ENCODE assay signal across 8 mouse cellular contexts in genomic region chr16:49857504-49858160, GRCm38 (mm10). TPM values are rescaled to one million over a fixed set of nuclear protein-coding genes. Genes with fewer than 3 reads are reported as not detected.
DNase-seq lines count a peak whose midpoint lies in the region; TF ChIP-seq lines count a peak whose summit lies in the region.

No protein-coding gene starts in this region.

- H3K36me3 ChIP-seq in C2C12 (ENCODE audit: control insufficient read depth, insufficient read depth), result no peaks in the 10 kb centered on the region
- H3K36me3 ChIP-seq in forebrain, embryonic 10.5 days (replicated peaks), result peaks cover 9% of the 10 kb centered on the region
- H3K36me3 ChIP-seq in midbrain, embryonic 10.5 days, result peaks cover 7% of the 10 kb centered on the region

- H3ac ChIP-seq in C2C12 (ENCODE audit: control insufficient read depth, insufficient read length, low read depth), result peak overlapping the region; percentile 24

- peak; percentile 38 to 84 for DNase-seq in adrenal gland, adult (ENCODE audit: inconsistent age in 2 of 2, low spot score in 1 of 2)
- DNase-seq in adrenal gland, adult 18-20 months (ENCODE audit: low spot score in 2 of 2), result no peak
- no peak for DNase-seq in forebrain, embryonic 10.5 days (ENCODE audit: extremely low spot score, low spot score)
- peak; percentile 78 for DNase-seq in induced T-regulatory cell, adult 2 months (ENCODE audit: low read depth)
- DNase-seq in midbrain, embryonic 10.5 days (ENCODE audit: low spot score), result no peak
- DNase-seq in right cerebral cortex, postnatal 14 days, result no peak
- DNase-seq in layer of hippocampus, postnatal 14 days (ENCODE audit: low spot score in 2 of 2), result no peak

- H3K79me2 ChIP-seq in C2C12 (ENCODE audit: control insufficient read depth, insufficient read depth), result peaks cover 80% of the 10 kb centered on the region

- H3K9me3 ChIP-seq in forebrain, embryonic 10.5 days, result no peaks in the 10 kb centered on the region
- H3K9me3 ChIP-seq in midbrain, embryonic 10.5 days (replicated peaks), result no peaks in the 10 kb centered on the region

- peak overlapping the region; percentile 72 for H3K4me3 ChIP-seq in C2C12 (ENCODE audit: insufficient read depth, poor library complexity, severe bottlenecking)
- H3K4me3 ChIP-seq in forebrain, embryonic 10.5 days, result peak overlapping the region; percentile 94; the same call in 1 of the 2 replicates
- peak overlapping the region; percentile 89 for H3K4me3 ChIP-seq in midbrain, embryonic 10.5 days

- H3K27me3 ChIP-seq in C2C12 (ENCODE audit: control insufficient read depth, insufficient read depth, insufficient read length), result no peaks in the 10 kb centered on the region
- H3K27me3 ChIP-seq in forebrain, embryonic 10.5 days (ENCODE audit: poor library complexity, severe bottlenecking), result no peaks in the 10 kb centered on the region
- H3K27me3 ChIP-seq in midbrain, embryonic 10.5 days (ENCODE audit: low read depth, poor library complexity, severe bottlenecking), result no peaks in the 10 kb centered on the region

- no peak overlapping the region for H3K27ac ChIP-seq in forebrain, embryonic 10.5 days
- no peak overlapping the region for H3K27ac ChIP-seq in midbrain, embryonic 10.5 days (replicated peaks)

- peaks cover 61% of the 10 kb centered on the region for H3K79me3 ChIP-seq in C2C12 (ENCODE audit: low read depth)

- no peak for TF ChIP-seq CTCF in C2C12 (IDR thresholded peaks at IDR 0.05; ENCODE audit: control insufficient read depth, insufficient read depth, insufficient read length)

- 67% methylated on average over 8 of the region's 8 CpGs for WGBS in forebrain, embryonic 10.5 days
- 69% methylated on average over 8 of the region's 8 CpGs for WGBS in midbrain, embryonic 10.5 days

- H3K4me1 ChIP-seq in forebrain, embryonic 10.5 days, result peaks cover 41% of the 10 kb centered on the region
- H3K4me1 ChIP-seq in midbrain, embryonic 10.5 days, result peaks cover 34% of the 10 kb centered on the region

TF ChIP-seq in C2C12, 6 proteins besides CTCF, POLR2A, EP300 and RAD21:
- no peak for TF ChIP-seq USF1 (IDR thresholded peaks at IDR 0.05; ENCODE audit: low read depth)
- no peak for TF ChIP-seq MYOG (IDR thresholded peaks at IDR 0.05; ENCODE audit: control insufficient read depth, extremely low read depth, insufficient read length)
- TF ChIP-seq MYOD1 (IDR thresholded peaks at IDR 0.05; ENCODE audit: control insufficient read depth, insufficient read length, low read depth), result no peak
- no peak for TF ChIP-seq CEBPB (IDR thresholded peaks at IDR 0.05; ENCODE audit: low read depth)
- no peak for TF ChIP-seq MAX (IDR thresholded peaks at IDR 0.05)
- TF ChIP-seq FOSL1 (IDR thresholded peaks at IDR 0.05; ENCODE audit: insufficient read depth, low read length, poor library complexity, severe bottlenecking), result no peak

RNA-seq across cellular contexts. Expression of gene Cd47, which starts 57.3 kb away (rescaled TPM):
- 100 to 1,000 TPM in 1 of 2 experiments, 10 to 100 TPM in 1; 87.8 to 195 TPM for total RNA-seq in adrenal gland, adult 18-20 months (2021)
- 76.0 TPM for polyA plus RNA-seq in C2C12 (2012; fragmentation: generic; extraction: Trizol)
- 31.9 and 32.8 TPM in 2 replicates for polyA plus RNA-seq in forebrain, embryonic 10.5 days (2016; fragmentation: Nextera tagmentation; extraction: Ambion mirVana)
- 38.4 and 46.3 TPM in 2 replicates for polyA plus RNA-seq in midbrain, embryonic 10.5 days (2016; fragmentation: Nextera tagmentation; extraction: Ambion mirVana)
- total RNA-seq in layer of hippocampus, postnatal 14 days (2021), result 100 to 1,000 TPM; 230 to 245 TPM

Comparison
In these comparisons a context has a peak if more than half of its experiments do, and no peak if none do; other contexts are left out.
1. DNase-seq: peak in adrenal gland, adult (2 of 2) and induced T-regulatory cell, adult 2 months (single experiment); none in adrenal gland, adult 18-20 months (0 of 2), forebrain, embryonic 10.5 days (single experiment), midbrain, embryonic 10.5 days (single experiment), right cerebral cortex, postnatal 14 days (single experiment) and layer of hippocampus, postnatal 14 days (0 of 2).
2. Peak in every context shown above with its lines, with median percentiles within 50 percentile points of each other: H3K4me3 ChIP-seq.